Mouse (Mus musculus) ES-E14 (cell line): ENCODE results near the gene Zfp865.

Experiments used
- CHD2 ChIP-seq: IDR thresholded peaks from 2 replicates; pipeline ENCODE4 v1.6.1; 2014; ENCODE audit warnings: mild to moderate bottlenecking, low read depth, low read length, inconsistent platforms
- HCFC1 ChIP-seq: IDR thresholded peaks from 2 replicates; pipeline ENCODE4 v1.6.1; 2012; ENCODE audit warnings: low read length, inconsistent platforms, borderline replicate concordance; ENCODE audit not compliant: insufficient read depth
- MAFK ChIP-seq: IDR thresholded peaks from 2 replicates; pipeline ENCODE4 v1.6.1; 2014; ENCODE audit warnings: mild to moderate bottlenecking, low read depth, low read length, inconsistent platforms; ENCODE audit not compliant: insufficient read depth
- ZC3H11A ChIP-seq: IDR thresholded peaks from 2 replicates; pipeline ENCODE4 v1.6.1; 2012; ENCODE audit warnings: low read depth, mild to moderate bottlenecking, inconsistent platforms, low read length, borderline replicate concordance
- ZNF384 ChIP-seq: IDR thresholded peaks from 2 replicates; pipeline ENCODE4 v1.6.1; 2012; ENCODE audit warnings: low read depth, low read length, inconsistent platforms

GRCm38 (mm10) chr7:5038109-5038732 lies 18.0 kb downstream of the Zfp865 start, which contains the start of gene Zfp784:
- TF ChIP-seq ZNF384 (no peak), CHD2 (no peak), MAFK (no peak), ZC3H11A (no peak), HCFC1 (no peak)
